Mouse (Mus musculus) embryonic facial prominence, embryonic 14.5 days (tissue): Measurements from ENCODE around the gene Gpx2. TPM values are rescaled to one million over a fixed set of nuclear protein-coding genes. Genes with fewer than 3 reads are reported as not detected.

Experiments
- ATAC-seq: fragments of 200-750 bp; cut with Nextera tagmentation; 2 replicates; pipeline ENCODE4 v1.8.0; 2017; ENCODE audit warnings: low read depth, moderate number of reproducible peaks, moderate TSS enrichment
- DNase-seq: peaks from one replicate; pipeline ENCODE4 v3.0.0-alpha.2; 2015; ENCODE audit warnings: low spot score
- H3K27ac ChIP-seq: fragments of 300-500 bp; sonication (generic); replicated peaks from 2 replicates; pipeline ENCODE4 v1.5.1; 2014; ENCODE audit warnings: low read depth, mild to moderate bottlenecking, low read length, moderate library complexity
- H3K27me3 ChIP-seq: fragments of 300-500 bp; sonication (generic); replicated peaks from 2 replicates; pipeline ENCODE4 v1.6.1; 2014; ENCODE audit warnings: low read length; ENCODE audit not compliant: control insufficient read depth, insufficient read depth
- H3K36me3 ChIP-seq: fragments of 300-500 bp; sonication (generic); 2 replicates; pipeline ENCODE4 v1.6.1; 2014; ENCODE audit warnings: low read length, mixed read lengths; ENCODE audit not compliant: control insufficient read depth, insufficient read depth
- H3K4me1 ChIP-seq: fragments of 300-500 bp; sonication (generic); 2 replicates; pipeline ENCODE4 v1.6.1; 2014; ENCODE audit warnings: antibody characterized with exemption, low read length; ENCODE audit not compliant: control insufficient read depth, insufficient read depth
- H3K4me2 ChIP-seq: fragments of 300-500 bp; sonication (generic); 2 replicates; pipeline ENCODE4 v1.6.1; 2014; ENCODE audit warnings: low read depth, mild to moderate bottlenecking, low read length, moderate library complexity, mixed read lengths
- H3K4me3 ChIP-seq: fragments of 300-500 bp; sonication (generic); 2 replicates; pipeline ENCODE4 v1.5.1; 2014; ENCODE audit warnings: low read depth, mild to moderate bottlenecking, low read length
- H3K9ac ChIP-seq: fragments of 300-500 bp; sonication (generic); 2 replicates; pipeline ENCODE4 v1.6.1; 2014; ENCODE audit warnings: low read depth, mild to moderate bottlenecking, low read length, moderate library complexity, mixed read lengths
- H3K9me3 ChIP-seq: fragments of 300-500 bp; sonication (generic); 2 replicates; pipeline ENCODE4 v1.6.1; 2016; ENCODE audit warnings: low read length; ENCODE audit not compliant: control insufficient read depth
- WGBS: fragments of 180-500 bp; shearing (Covaris S2); extraction: QIAGEN DNeasy Blood & Tissue Kit; methylation state at CpG from one replicate; pipeline ENCODE4 v1.1.7; 2014; 5-methylcytosine and 5-hydroxymethylcytosine counted together
- polyA plus RNA-seq: library from polyadenylated mRNA; unstranded; fragments of >200 nt; fragmentation: Nextera tagmentation; extraction: Ambion mirVana; gene quantifications from 2 replicates; pipeline ENCODE4 v1.2.1, GENCODE M21; 2014

Gene Gpx2
- polyA plus RNA-seq, 1 experiment from 2014 or later: 6.8 TPM

GRCm38 (mm10) chr12:76776898-76777297, 18.5 kb downstream of the Gpx2 start:
- H3K4me2 ChIP-seq: no peak overlapping the region
- DNase-seq (no peak), ATAC-seq (no peak)
- H3K27me3 ChIP-seq: no peaks in the 10 kb centered on the region
- WGBS: 94% methylated on average over 5 of the region's 5 CpGs
- no peaks in the 10 kb centered on the region for H3K4me1 ChIP-seq
- 0 out of 2 replicates have a peak, but pooled peaks cover 5% of the 10 kb centered on the region for H3K36me3 ChIP-seq
- H3K9me3 ChIP-seq: no peaks in the 10 kb centered on the region
- no peak overlapping the region for H3K27ac ChIP-seq
- no peak overlapping the region for H3K4me3 ChIP-seq
- no peak overlapping the region for H3K9ac ChIP-seq

- Histone ChIP-seq H3K36me3 (0 out of 2 replicates have a peak, but pooled peaks cover 5% of the 10 kb centered on the region), H3K4me1 (no peaks in the 10 kb centered on the region), H3K9ac (no peak overlapping the region), H3K9me3 (no peaks in the 10 kb centered on the region), H3K27ac (no peak overlapping the region), H3K4me3 (no peak overlapping the region), H3K27me3 (no peaks in the 10 kb centered on the region), H3K4me2 (no peak overlapping the region)
- ATAC-seq (no peak), DNase-seq (no peak)
- WGBS: 42% methylated on average over 4 of the region's 4 CpGs
These were observed 20.2 kb downstream of the Gpx2 start for GRCm38 (mm10) chr12:76775132-76775531.

- H3K9me3 ChIP-seq: no peaks in the 10 kb centered on the region
- no peak overlapping the region for H3K4me3 ChIP-seq
- H3K4me2 ChIP-seq: no peak overlapping the region
- DNase-seq (no peak), ATAC-seq (no peak)
- no peaks in the 10 kb centered on the region for H3K27me3 ChIP-seq
- H3K27ac ChIP-seq: no peak overlapping the region
- H3K36me3 ChIP-seq: 0 out of 2 replicates have a peak, but pooled peaks cover 5% of the 10 kb centered on the region
- 73% methylated on average over 3 of the region's 3 CpGs for WGBS
- H3K9ac ChIP-seq: no peak overlapping the region
- H3K4me1 ChIP-seq: no peaks in the 10 kb centered on the region
These were observed 20.7 kb downstream of the Gpx2 start for GRCm38 (mm10) chr12:76774652-76775051.

GRCm38 (mm10) chr12:76771540-76771939, 23.8 kb downstream of the Gpx2 start:
- Histone ChIP-seq H3K4me2 (no peak overlapping the region), H3K9ac (no peak overlapping the region), H3K4me3 (no peak overlapping the region), H3K36me3 (no peaks in the 10 kb centered on the region), H3K9me3 (no peaks in the 10 kb centered on the region), H3K27ac (no peak overlapping the region), H3K27me3 (no peaks in the 10 kb centered on the region), H3K4me1 (peaks cover 2% of the 10 kb centered on the region; the same call in 1 of the 2 replicates)
- WGBS: 89% methylated on average over 5 of the region's 5 CpGs
- ATAC-seq (no peak), DNase-seq (no peak)

GRCm38 (mm10) chr12:76770841-76771500, 24.4 kb downstream of the Gpx2 start:
- Histone ChIP-seq H3K36me3 (no peaks in the 10 kb centered on the region), H3K27me3 (no peaks in the 10 kb centered on the region), H3K4me2 (no peak overlapping the region), H3K4me1 (peaks cover 7% of the 10 kb centered on the region; the same call in 1 of the 2 replicates), H3K9ac (no peak overlapping the region), H3K27ac (no peak overlapping the region), H3K4me3 (no peak overlapping the region), H3K9me3 (no peaks in the 10 kb centered on the region)
- DNase-seq: no peak
- 80% methylated on average over 5 of the region's 5 CpGs for WGBS
- ATAC-seq: no peak

- H3K4me3 ChIP-seq: peak overlapping the region; percentile 69
- H3K27ac ChIP-seq: peak overlapping the region; percentile 74; the same call in 1 of the 2 replicates
- no peaks in the 10 kb centered on the region; the same call in 1 of the 2 replicates for H3K27me3 ChIP-seq
- ATAC-seq: peak; percentile 30; the same call in 1 of the 2 replicates
- H3K9ac ChIP-seq: peak overlapping the region; percentile 87
- peak; percentile 24 for DNase-seq
- no peaks in the 10 kb centered on the region for H3K9me3 ChIP-seq
- WGBS: 30% methylated on average over 20 of the region's 20 CpGs
- H3K4me1 ChIP-seq: peaks cover 8% of the 10 kb centered on the region; the same call in 1 of the 2 replicates
- no peaks in the 10 kb centered on the region for H3K36me3 ChIP-seq
- peak overlapping the region; percentile 83 for H3K4me2 ChIP-seq
These were observed 29.3 kb downstream of the Gpx2 start for GRCm38 (mm10) chr12:76765901-76766630.

- Histone ChIP-seq H3K9me3 (no peaks in the 10 kb centered on the region), H3K9ac (peak within 1 kb of the TSS; percentile 87), H3K4me3 (peak within 1 kb of the TSS; percentile 69), H3K4me2 (peak within 1 kb of the TSS; percentile 83), H3K4me1 (peaks cover 8% of the 10 kb centered on the region; the same call in 1 of the 2 replicates), H3K27ac (peak within 1 kb of the TSS; percentile 74), H3K36me3 (no peaks in the 10 kb centered on the region), H3K27me3 (no peaks in the 10 kb centered on the region; the same call in 1 of the 2 replicates)
- peak; percentile 97 for ATAC-seq
- under 1% methylated on average over 31 of the region's 31 CpGs for WGBS
- peak; percentile 97 for DNase-seq
These were observed 30.0 kb downstream of the Gpx2 start, which contains the start of the genes Churc1 and Fntb for GRCm38 (mm10) chr12:76765354-76765851. Gene Churc1 (plus strand): TSS chr12:76765538. Gene Fntb (plus strand): TSS chr12:76765589.

- WGBS: 45% methylated on average over 14 of the region's 14 CpGs
- no peaks in the 10 kb centered on the region for H3K4me1 ChIP-seq
- ATAC-seq: 0 out of 2 replicates have a peak, but pooled peaks have one; percentile 63
- no peaks in the 10 kb centered on the region for H3K9me3 ChIP-seq
- no peak overlapping the region for H3K27ac ChIP-seq
- H3K4me2 ChIP-seq: no peak overlapping the region
- H3K27me3 ChIP-seq: no peaks in the 10 kb centered on the region
- H3K36me3 ChIP-seq: no peaks in the 10 kb centered on the region
- DNase-seq: peak; percentile 54
- no peak overlapping the region for H3K9ac ChIP-seq
- H3K4me3 ChIP-seq: no peak overlapping the region
These were observed 42.6 kb downstream of the Gpx2 start for GRCm38 (mm10) chr12:76752652-76753318.
